Mouse (Mus musculus) erythroblast, adult 5-6 weeks (primary cell): ENCODE measurements around the gene 4931422A03Rik. TPM values are rescaled to one million over a fixed set of nuclear protein-coding genes. Genes with fewer than 3 reads are reported as not detected.
"Not testable (repeated sequence)": the region's sequence is repeated elsewhere in the genome, so short reads cannot be mapped to it uniquely, and the experiment has no call there.

Experiments
- ATAC-seq: replicated peaks from 2 replicates; pipeline ENCODE4 v1.8.0; 2016; ENCODE audit warnings: moderate number of reproducible peaks, mild to moderate bottlenecking, moderate TSS enrichment, inconsistent platforms; ENCODE audit not compliant: poor library complexity, low FRiP score, severe bottlenecking
- total RNA-seq, 2 experiments: library from RNA; stranded (forward) in 1 of 2; stranded (reverse) in 1 of 2; fragments of 150-400 nt in 1 of 2; fragments of 200-764, 138-1000 nt in 1 of 2; gene quantifications; 2 replicates each; pipeline versions ENCODE4 v1.2.3 to v1.2.4; 2015 to 2017; ENCODE audit warnings: low replicate concordance in 2 of 2

The 4931422A03Rik gene
- total RNA-seq (2015; ENCODE audit: low replicate concordance) (6.1 and 10.4 TPM in 2 replicates), total RNA-seq (2017; ENCODE audit: low replicate concordance) (not detected in 2 replicates)

DNA sequence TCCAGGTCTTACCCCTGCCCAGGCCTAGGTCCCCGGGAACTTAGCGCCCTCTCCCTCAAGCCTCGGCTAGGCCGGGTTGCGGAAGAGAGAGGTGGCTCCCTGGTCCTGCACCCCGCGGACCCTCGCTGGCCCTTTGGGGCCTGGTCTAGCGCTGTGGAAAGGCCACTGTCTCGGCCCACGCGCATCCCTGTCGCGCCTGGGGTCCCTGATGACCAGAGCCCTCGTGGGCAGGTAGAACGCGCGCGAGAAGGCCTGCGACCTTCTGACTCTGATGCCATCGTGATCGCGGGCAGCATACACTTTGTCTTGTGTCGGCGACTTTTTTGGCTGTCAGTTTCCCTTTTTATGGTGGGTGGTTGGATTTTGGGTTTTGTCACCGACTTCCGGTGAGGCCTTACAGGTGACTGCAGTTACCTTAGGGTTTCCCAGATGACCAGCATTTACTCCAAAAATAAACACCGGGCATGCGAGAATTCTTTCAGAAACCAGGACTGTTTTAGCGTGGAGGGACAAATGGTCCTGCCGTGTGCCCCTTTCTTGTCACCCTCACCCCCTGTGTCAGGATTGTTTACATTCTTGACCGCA lies at the start of gene 4931422A03Rik:
TSS of gene 4931422A03Rik (minus strand) at position 223 of the 585 bp plus-strand sequence.
- peak; percentile 45 for ATAC-seq

DNA sequence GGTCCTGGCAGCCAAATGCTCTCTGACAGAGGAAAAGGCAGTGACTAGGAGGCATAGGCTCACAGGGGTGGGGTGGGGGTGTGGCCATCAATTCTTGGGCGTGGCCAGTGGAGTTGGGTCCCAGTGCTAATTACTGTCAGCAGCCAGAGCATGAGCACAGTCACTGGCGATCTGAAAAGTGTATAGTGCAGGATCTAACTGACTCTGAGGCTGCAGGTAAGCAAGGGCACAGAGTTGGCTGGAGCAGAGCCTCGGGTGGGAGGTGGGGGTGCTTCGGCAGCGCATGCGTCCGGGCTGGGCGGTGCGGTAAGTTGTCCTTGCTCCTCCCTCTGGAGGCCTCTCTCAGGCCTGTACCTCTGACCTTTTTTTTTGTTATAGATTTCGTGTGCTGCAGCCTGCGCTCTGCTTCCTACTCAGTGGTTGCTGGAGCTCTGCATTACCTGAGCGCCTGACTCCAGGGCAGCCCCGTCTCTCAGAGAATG lies 41.6 kb upstream of the 4931422A03Rik start, which contains the start of gene Cd59b:
TSS of gene Cd59b (plus strand) at position 146 of the 482 bp plus-strand sequence.
- ATAC-seq, result peak; percentile 98

GRCm38 (mm10) chr2:104068450-104068849 lies 40.3 kb upstream of the 4931422A03Rik start, which contains the start of gene Gm10799:
TSS of gene Gm10799 (minus strand) at chr2:104068550.
- not testable (repeated sequence) for ATAC-seq

DNA sequence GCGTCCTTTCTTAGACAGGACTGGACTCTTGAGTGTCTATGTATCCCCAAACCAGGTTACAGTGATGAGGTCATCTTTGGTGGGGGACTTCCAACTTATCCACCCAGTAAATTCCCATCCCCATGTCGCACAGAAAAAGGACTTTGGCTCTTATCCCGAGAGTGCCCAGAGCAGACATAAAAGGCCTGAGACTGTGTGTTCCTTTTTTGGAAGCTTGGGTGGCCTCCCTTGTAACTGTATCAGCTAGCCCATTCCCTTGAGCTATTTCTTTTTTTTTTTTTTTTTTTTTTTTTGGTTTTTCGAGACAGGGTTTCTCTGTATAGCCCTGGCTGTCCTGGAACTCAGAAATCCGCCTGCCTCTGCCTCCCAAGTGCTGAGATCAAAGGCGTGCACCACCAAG lies 37.4 kb upstream of the 4931422A03Rik start, which contains the start of gene Gm10912:
TSS of gene Gm10912 (plus strand) at position 301 of the 400 bp plus-strand sequence.
- not testable (repeated sequence) for ATAC-seq

GRCm38 (mm10) chr2:104064152-104064551 lies 36.0 kb upstream of the 4931422A03Rik start:
- no peak for ATAC-seq

GRCm38 (mm10) chr2:104062665-104063064 lies 34.5 kb upstream of the 4931422A03Rik start:
- ATAC-seq, result no peak

DNA sequence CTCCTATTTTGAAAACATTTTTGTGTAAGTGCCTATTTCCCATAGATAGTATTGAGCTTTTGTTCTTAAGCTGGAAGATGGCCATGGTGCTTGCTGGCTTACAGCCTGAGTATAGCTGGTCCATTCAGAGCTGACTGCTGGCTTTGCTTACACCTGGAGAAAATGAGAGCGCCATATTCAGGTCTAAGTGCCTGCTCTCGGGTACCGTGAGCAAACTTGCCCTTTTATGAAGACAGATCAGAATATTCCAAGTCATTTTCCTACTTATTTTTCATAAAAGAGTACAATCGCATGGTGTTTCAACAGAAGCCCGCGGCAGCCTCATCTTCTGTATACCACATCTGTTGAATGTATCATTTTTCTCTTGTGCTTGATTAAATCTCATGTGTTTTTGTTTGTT lies 32.8 kb upstream of the 4931422A03Rik start:
- ATAC-seq, result no peak

DNA sequence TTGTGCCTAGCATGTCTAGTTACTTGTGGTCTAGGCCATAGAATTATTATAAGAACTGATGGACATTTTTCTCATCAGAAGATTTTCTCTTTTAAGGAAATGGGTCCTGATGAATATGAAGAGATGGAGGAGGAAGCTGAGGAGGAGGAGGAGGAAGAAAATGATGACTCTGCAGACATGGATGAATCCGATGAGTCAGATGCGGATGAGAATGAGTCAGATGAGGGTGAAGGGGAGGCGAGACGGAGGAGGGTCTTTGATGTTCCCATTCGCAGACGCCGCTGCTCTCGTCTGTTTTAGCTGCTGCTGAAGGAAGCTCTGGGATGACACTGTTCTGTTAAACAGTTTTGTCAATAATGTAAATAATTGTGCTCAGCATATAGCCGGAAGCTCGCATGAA lies 31.6 kb upstream of the 4931422A03Rik start:
- no peak for ATAC-seq

GRCm38 (mm10) chr2:104058954-104059353 lies 30.8 kb upstream of the 4931422A03Rik start:
- peak; percentile 54; the same call in 1 of the 2 replicates for ATAC-seq

- ATAC-seq, result no peak
Observed at GRCm38 (mm10) chr2:104058381-104058780, 30.2 kb upstream of the 4931422A03Rik start.

DNA sequence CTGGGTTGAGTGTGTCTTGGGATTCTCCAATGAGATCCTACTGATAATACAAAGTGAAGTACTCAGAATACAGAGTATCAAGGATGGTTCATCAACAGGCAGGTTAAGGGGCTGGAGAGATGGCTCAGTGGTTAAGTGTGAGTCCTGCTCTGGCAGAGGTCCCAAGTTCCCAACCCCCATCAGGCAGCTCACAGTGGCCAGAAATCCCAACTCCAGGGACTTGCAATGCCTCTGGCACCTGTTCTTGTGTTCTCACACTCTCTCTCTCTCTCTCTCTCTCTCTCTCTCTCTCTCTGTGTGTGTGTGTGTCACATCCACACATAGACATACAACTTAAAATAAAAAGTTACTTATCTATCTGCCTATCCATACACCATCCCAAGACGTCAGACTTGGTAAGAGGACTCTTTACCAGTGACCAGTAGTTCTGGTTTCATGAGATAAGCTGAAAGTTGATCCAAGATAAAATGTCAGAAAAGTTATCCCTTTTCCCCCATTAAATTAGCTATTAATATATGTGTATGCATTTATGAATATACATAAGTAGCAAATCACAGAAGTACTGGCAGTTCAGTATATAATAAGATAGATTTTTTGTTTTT lies 16.4 kb upstream of the 4931422A03Rik start:
- no peak for ATAC-seq

- no peak for ATAC-seq
Observed at GRCm38 (mm10) chr2:104043624-104044478, 15.7 kb upstream of the 4931422A03Rik start.

DNA sequence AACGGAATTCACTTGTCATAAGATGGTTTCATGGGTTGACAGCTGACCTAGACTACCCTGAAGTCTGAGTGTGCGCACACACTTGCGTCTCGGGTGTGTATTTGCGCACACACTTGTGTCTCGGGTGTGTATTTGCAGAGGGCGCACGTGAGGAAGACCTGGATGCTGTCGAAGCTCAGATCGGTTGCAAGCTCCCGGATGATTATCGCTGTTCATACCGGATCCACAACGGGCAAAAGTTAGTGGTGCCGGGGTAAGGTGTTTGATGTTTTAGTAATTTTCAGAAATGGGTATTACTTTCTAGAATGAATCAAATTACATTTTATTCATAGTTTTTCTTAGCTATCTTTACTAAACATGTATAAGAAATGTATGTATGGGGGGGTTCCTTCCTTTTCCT lies 14.6 kb upstream of the 4931422A03Rik start:
- ATAC-seq, result no peak

DNA sequence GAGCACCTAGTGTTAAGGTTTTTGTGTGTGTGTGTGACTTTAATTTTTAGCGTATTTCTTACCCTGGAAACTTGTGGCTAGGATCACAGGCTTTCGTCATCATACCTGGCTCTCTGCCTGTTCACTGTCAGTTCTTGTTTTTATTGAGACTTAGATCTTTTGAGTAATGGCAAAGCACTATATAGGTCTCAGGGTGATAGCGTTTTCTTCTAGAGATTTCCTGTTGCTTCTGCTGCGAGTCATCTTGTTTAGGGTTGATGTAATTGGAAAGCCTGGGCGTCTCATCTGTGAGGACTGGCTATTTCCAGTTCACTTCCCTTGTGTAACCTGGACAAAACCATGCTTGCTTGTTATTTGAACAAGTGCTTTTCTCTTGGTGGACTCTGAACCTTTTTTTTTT lies 13.5 kb upstream of the 4931422A03Rik start:
- ATAC-seq, result no peak

GRCm38 (mm10) chr2:104038236-104038635 lies 10.1 kb upstream of the 4931422A03Rik start:
- no peak for ATAC-seq

- no peak for ATAC-seq
Observed at GRCm38 (mm10) chr2:104036316-104036715, 8.2 kb upstream of the 4931422A03Rik start.

DNA sequence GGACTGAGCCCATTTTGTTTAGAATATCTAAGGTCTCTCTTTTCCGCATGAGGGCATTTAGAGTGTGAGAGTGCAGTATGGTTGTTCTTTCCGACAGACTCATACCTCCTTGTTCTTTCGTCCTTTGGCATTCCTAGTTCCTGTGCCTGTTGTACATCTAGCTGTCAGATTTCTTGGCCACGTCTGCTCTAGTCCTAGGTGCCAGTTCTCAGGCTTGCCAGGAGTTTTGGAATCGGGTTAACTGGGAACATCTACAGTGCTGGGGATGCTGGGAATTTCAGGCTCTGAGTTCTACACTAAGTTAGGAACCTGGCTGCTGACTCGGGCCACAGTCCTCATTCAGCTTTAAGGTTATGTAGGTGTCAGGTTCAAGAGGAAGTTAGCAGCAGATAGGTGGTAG lies 7.4 kb upstream of the 4931422A03Rik start:
- no peak for ATAC-seq

DNA sequence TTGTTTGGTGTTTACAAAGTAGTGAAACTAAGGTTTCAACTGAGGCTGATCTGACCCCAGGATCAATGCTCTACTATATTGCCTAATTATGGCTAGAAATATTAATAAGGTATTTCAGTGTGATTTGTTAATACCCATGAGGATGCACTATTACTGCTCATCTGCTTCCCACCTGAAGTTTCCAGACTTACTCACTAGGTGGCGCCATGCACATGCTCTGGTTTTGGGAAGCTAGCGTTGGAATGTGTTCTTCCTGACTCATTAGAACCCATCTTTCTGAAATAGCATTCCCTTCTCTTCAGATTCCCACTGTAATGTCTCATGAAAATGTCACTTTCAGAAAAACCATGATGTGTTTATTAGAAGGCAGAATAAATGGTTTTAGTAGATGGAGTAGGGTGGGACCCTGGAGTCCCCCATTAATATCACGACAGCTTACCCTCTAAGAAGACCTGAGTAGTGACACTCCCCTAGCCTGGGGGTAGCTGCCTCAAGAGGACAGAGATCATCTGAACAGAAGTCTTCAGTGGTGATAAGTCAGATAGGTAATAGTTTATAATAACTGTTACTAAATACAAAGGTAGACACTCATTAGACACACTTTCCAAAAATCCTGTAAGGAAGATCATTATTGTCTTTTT lies 6.8 kb upstream of the 4931422A03Rik start:
- ATAC-seq, result peak; percentile 86

DNA sequence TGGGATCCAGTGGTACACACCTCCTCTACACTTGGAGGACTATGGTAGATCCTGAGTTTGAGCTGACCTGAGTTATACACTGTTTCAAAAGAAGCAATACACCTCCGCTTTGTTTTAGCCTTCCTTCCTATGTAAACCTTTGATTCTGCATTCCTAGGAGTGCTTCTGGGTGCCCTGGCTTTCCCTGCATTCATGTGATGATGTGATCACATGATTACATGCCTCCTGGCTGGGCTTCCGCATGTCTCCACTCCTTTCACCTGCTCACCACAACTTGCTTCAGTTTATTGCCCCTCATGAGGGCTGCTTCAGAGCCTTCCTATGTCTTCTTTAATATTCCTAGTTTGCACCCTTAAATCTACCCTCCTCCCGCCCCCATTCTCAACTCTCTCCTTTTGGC lies 3.9 kb upstream of the 4931422A03Rik start:
- no peak for ATAC-seq

- ATAC-seq, result no peak
Observed at GRCm38 (mm10) chr2:104030381-104030780, 2.2 kb upstream of the 4931422A03Rik start.
